Mouse (Mus musculus): Measurements from ENCODE around the gene Syt14. TPM values are rescaled to one million over a fixed set of nuclear protein-coding genes. Genes with fewer than 3 reads are reported as not detected.
A peak's percentile ranks its signal among the peaks of the same experiment; 100 is the strongest.

The Syt14 gene
- polyA plus RNA-seq (2012; rRNA removed): 0.60 and 0.86 TPM in 2 replicates

DNA sequence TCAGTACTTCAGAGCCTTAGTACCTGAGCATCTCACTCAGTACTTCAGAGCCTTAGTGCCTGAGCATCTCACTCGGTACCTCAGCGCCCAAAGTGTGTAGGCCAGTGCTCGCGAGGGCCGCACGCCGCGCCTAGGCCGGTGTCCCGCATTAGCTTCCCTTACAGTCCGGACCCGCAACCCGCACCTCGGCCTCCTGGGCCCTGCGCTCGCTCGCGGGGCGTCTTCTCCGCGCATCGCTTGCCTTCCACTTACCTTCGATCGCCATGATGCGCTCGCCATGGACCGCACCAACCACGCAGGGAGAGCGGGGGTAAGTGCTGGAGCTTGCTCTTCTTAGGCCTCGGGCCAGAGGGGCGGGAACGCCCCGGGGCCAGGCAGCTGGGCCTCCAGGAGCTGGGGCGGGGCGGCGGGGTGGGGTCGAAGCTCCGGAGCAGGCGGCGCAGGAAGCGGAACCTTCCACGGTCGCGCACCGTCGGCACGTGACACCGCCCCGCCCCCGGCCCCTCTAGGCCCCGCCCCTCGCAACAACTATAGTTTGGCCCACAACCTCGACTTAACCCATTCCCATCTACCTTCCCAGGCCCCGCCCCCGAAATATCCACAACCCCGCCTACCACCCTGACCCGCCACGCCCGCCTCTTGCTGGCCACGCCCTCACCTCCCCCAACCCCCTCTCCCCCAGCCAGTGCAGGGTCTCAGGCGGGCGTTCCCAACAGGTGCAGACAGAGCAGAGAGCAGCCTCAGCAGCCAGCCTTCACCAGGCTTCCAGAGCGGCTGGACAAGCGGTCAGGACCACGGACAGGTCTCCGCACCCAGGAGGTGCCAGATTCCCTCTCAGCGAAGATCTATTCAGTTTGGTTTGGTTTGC is at the start of gene Syt14:
TSS of gene Syt14 (minus strand) at position 405 of the 868 bp plus-strand sequence.
- peak within 1 kb of the TSS; percentile 96 for H3K4me3 ChIP-seq (ENCODE audit: control insufficient read depth, low read depth, low read length)
- peak within 1 kb of the TSS; percentile 59 for H3K27ac ChIP-seq (ENCODE audit: control insufficient read depth, insufficient read depth, low read depth, low read length)
- H3K4me1 ChIP-seq (ENCODE audit: control insufficient read depth, insufficient read depth, low read length): peaks cover 7% of the 10 kb centered on the region
- no peaks in the 10 kb centered on the region for H3K36me3 ChIP-seq (ENCODE audit: control insufficient read depth, insufficient read depth, low read length)
- TF ChIP-seq CTCF (IDR thresholded peaks at IDR 0.05; ENCODE audit: control insufficient read depth, insufficient read depth, insufficient replicate concordance, low read depth, low read length): no peak
- no peak; the same call in 1 of the 2 replicates for TF ChIP-seq POLR2A (IDR thresholded peaks at IDR 0.05; ENCODE audit: control insufficient read depth, low read depth, low read length)
- no peaks in the 10 kb centered on the region for H3K27me3 ChIP-seq (ENCODE audit: control insufficient read depth, insufficient read depth, low read length)

DNA sequence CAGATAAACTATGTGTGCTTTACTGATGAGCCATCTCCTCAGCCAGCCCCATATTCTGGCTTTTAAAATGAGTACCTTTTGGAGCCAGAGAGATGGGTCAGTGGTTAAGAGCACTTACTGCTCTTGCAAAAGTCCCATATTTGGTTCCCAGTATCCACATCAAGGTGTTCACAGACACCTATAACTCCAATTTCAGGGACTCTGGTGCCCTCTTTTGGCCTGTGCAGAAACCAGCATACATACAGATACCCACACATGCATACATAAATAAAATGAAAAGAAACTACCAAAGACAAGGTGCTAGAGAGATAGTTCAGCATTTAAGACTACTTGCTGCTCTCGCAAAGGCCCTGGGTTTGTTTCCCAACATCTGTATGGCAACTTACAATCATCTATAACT is 48.4 kb upstream of the Syt14 start:
- no peak overlapping the region for H3K27ac ChIP-seq (ENCODE audit: control insufficient read depth, insufficient read depth, low read depth, low read length)
- H3K36me3 ChIP-seq (ENCODE audit: control insufficient read depth, insufficient read depth, low read length): no peaks in the 10 kb centered on the region
- H3K4me1 ChIP-seq (ENCODE audit: control insufficient read depth, insufficient read depth, low read length): no peaks in the 10 kb centered on the region; the same call in 1 of the 2 replicates
- no peak for TF ChIP-seq CTCF (IDR thresholded peaks at IDR 0.05; ENCODE audit: control insufficient read depth, insufficient read depth, insufficient replicate concordance, low read depth, low read length)
- no peak for TF ChIP-seq POLR2A (IDR thresholded peaks at IDR 0.05; ENCODE audit: control insufficient read depth, low read depth, low read length)
- H3K4me3 ChIP-seq (ENCODE audit: control insufficient read depth, low read depth, low read length): no peak overlapping the region
- H3K27me3 ChIP-seq (ENCODE audit: control insufficient read depth, insufficient read depth, low read length): no peaks in the 10 kb centered on the region

DNA sequence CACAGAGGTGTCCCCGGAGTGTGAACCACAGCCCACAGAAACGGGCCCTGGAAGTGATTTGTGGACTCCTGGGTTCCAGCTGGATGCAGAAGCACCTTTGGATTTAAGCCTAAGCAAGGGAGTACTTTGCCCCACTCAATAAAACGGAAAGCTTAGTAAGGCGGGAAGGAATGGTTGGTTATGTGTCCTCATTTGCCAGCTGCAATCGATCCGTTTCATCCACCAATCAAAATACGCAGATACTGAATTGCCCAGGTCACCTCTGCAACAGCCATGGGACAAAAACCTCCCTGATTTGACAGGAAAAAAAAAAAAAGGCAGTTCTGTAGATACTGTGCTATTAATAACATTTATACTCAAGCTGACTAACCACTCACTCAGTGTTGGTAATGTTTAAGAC is 47.5 kb upstream of the Syt14 start:
- Histone ChIP-seq H3K27ac (ENCODE audit: control insufficient read depth, insufficient read depth, low read depth, low read length) (no peak overlapping the region), H3K4me3 (ENCODE audit: control insufficient read depth, low read depth, low read length) (no peak overlapping the region), H3K27me3 (ENCODE audit: control insufficient read depth, insufficient read depth, low read length) (no peaks in the 10 kb centered on the region), H3K4me1 (ENCODE audit: control insufficient read depth, insufficient read depth, low read length) (no peaks in the 10 kb centered on the region; the same call in 1 of the 2 replicates), H3K36me3 (ENCODE audit: control insufficient read depth, insufficient read depth, low read length) (no peaks in the 10 kb centered on the region)
- TF ChIP-seq POLR2A (IDR thresholded peaks at IDR 0.05; ENCODE audit: control insufficient read depth, low read depth, low read length): no peak
- TF ChIP-seq CTCF (IDR thresholded peaks at IDR 0.05; ENCODE audit: control insufficient read depth, insufficient read depth, insufficient replicate concordance, low read depth, low read length): no peak

DNA sequence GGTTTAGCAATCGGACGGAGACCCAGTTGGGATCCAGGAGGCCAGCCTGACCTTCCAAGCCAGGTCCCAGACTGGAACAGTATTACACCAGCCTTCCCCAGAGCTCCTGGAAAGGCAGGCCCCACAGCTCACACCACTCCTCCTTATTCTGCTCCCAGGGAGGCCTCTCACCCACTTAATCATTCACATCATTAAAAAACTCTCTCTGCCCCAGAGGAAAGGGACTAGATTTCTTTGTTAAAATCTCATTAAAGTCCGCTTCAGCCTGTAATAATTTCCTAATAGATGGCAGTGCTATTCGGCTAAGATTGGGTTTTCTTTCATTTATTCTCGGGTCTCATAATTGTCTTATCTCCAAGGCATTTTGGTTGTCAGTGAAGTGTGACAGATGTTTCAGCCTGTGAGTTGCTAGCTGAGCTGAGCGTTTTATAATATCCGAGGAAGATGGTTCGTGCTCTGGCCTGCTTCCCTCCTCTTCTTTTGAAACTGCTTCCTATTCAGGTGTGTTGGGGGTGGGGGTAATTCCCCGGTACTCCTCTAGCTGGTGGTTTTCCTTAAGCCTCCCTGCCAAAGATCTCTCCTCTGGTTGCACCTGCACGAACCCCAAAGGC is 46.8 kb upstream of the Syt14 start:
- Histone ChIP-seq H3K4me3 (ENCODE audit: control insufficient read depth, low read depth, low read length) (no peak overlapping the region), H3K27ac (ENCODE audit: control insufficient read depth, insufficient read depth, low read depth, low read length) (no peak overlapping the region)
- TF ChIP-seq POLR2A (IDR thresholded peaks at IDR 0.05; ENCODE audit: control insufficient read depth, low read depth, low read length) (no peak), CTCF (IDR thresholded peaks at IDR 0.05; ENCODE audit: control insufficient read depth, insufficient read depth, insufficient replicate concordance, low read depth, low read length) (no peak)

DNA sequence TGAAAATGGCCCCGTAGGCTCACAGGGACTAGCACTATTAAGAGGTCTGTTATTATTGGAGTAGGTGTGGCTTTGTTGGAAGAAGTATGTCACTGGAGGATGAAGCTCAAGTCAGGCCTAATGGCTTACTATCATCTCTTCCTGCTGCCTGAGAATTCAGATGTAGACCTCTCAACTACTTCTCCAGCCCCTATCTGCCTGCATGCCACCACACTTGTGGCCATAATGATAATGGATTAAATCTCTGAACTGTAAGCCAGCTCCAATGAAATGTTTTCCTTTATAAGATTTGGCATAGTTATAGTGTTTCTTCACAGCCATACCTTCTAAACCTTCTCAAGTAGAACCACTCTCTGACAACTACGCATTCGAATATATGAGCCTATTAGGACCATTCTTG is 27.0 kb upstream of the Syt14 start:
- H3K4me1 ChIP-seq (ENCODE audit: control insufficient read depth, insufficient read depth, low read length): no peaks in the 10 kb centered on the region
- no peaks in the 10 kb centered on the region for H3K36me3 ChIP-seq (ENCODE audit: control insufficient read depth, insufficient read depth, low read length)
- H3K27me3 ChIP-seq (ENCODE audit: control insufficient read depth, insufficient read depth, low read length): no peaks in the 10 kb centered on the region
- TF ChIP-seq CTCF (IDR thresholded peaks at IDR 0.05; ENCODE audit: control insufficient read depth, insufficient read depth, insufficient replicate concordance, low read depth, low read length): no peak
- no peak for TF ChIP-seq POLR2A (IDR thresholded peaks at IDR 0.05; ENCODE audit: control insufficient read depth, low read depth, low read length)
- no peak overlapping the region for H3K4me3 ChIP-seq (ENCODE audit: control insufficient read depth, low read depth, low read length)
- no peak overlapping the region for H3K27ac ChIP-seq (ENCODE audit: control insufficient read depth, insufficient read depth, low read depth, low read length)

More for the DNA sequence above, 46.8 kb upstream of the Syt14 start:
- no peaks in the 10 kb centered on the region for H3K27me3 ChIP-seq (ENCODE audit: control insufficient read depth, insufficient read depth, low read length)
- no peaks in the 10 kb centered on the region for H3K36me3 ChIP-seq (ENCODE audit: control insufficient read depth, insufficient read depth, low read length)
- no peaks in the 10 kb centered on the region; the same call in 1 of the 2 replicates for H3K4me1 ChIP-seq (ENCODE audit: control insufficient read depth, insufficient read depth, low read length)

DNA sequence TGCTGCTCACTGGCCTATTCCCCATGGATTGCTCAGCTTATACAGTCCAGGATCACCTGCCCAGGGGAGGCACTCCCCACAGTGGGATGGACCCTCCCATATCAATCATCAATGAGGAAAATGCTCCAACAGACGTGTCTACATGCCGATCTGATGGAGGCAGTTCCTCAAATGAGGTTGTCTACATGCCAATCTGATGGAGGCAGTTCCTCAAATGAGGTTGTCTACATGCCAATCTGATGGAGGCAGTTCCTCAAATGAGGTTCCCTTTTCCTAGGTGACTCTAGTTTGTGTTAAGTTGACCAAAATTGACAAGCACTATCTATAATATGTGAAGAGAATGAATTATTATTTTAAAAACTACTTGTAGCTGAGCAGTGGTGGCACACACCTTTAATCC is 24.6 kb upstream of the Syt14 start:
- Histone ChIP-seq H3K27ac (ENCODE audit: control insufficient read depth, insufficient read depth, low read depth, low read length) (no peak overlapping the region), H3K4me3 (ENCODE audit: control insufficient read depth, low read depth, low read length) (no peak overlapping the region), H3K27me3 (ENCODE audit: control insufficient read depth, insufficient read depth, low read length) (no peaks in the 10 kb centered on the region), H3K4me1 (ENCODE audit: control insufficient read depth, insufficient read depth, low read length) (no peaks in the 10 kb centered on the region), H3K36me3 (ENCODE audit: control insufficient read depth, insufficient read depth, low read length) (no peaks in the 10 kb centered on the region)
- TF ChIP-seq POLR2A (IDR thresholded peaks at IDR 0.05; ENCODE audit: control insufficient read depth, low read depth, low read length) (no peak), CTCF (IDR thresholded peaks at IDR 0.05; ENCODE audit: control insufficient read depth, insufficient read depth, insufficient replicate concordance, low read depth, low read length) (no peak)

DNA sequence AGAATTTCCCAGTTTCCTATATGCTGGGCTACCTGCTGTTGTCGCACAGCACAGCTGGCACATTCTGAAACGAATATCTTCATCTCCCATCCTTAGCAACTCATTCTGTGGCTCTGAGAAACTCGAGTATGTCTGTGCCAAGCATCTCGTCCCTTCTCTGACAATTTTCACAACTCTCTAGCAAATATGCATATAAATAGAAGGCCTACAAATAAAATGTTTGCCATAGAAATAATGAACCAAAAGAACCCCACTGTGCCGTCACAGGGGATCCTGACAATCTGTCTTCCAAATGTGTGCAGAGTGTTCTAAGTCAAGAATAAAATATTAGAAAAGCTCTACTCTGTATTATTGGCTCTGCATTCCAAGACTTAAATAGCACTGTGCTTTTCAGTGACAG is 24.0 kb upstream of the Syt14 start:
- H3K4me3 ChIP-seq (ENCODE audit: control insufficient read depth, low read depth, low read length): no peak overlapping the region
- no peaks in the 10 kb centered on the region for H3K36me3 ChIP-seq (ENCODE audit: control insufficient read depth, insufficient read depth, low read length)
- H3K27ac ChIP-seq (ENCODE audit: control insufficient read depth, insufficient read depth, low read depth, low read length): no peak overlapping the region
- no peaks in the 10 kb centered on the region for H3K27me3 ChIP-seq (ENCODE audit: control insufficient read depth, insufficient read depth, low read length)
- no peak for TF ChIP-seq POLR2A (IDR thresholded peaks at IDR 0.05; ENCODE audit: control insufficient read depth, low read depth, low read length)
- H3K4me1 ChIP-seq (ENCODE audit: control insufficient read depth, insufficient read depth, low read length): no peaks in the 10 kb centered on the region

Measured in testis, adult 2 months (tissue).